Mouse (Mus musculus): ENCODE results near the gene Lnx2. TPM values are rescaled to one million over a fixed set of nuclear protein-coding genes. Genes with fewer than 3 reads are reported as not detected.

Lnx2 gene
- 1.7 and 1.8 TPM in 2 replicates for polyA plus RNA-seq (2021; fragmentation: Nextera tagmentation)
- long read RNA-seq, experiment 1, full-length matches to known transcripts = 2 of 10 reads
- long read RNA-seq, experiment 1, partial matches to known transcripts = 5 of 10 reads
- long read RNA-seq, experiment 1, other reads (novel, unspliced or antisense) = 3 of 10 reads
- long read RNA-seq, experiment 2, full-length matches to known transcripts = 5 of 12 reads
- long read RNA-seq, experiment 2, partial matches to known transcripts = 3 of 12 reads
- long read RNA-seq, experiment 2, other reads (novel, unspliced or antisense) = 4 of 12 reads

DNA sequence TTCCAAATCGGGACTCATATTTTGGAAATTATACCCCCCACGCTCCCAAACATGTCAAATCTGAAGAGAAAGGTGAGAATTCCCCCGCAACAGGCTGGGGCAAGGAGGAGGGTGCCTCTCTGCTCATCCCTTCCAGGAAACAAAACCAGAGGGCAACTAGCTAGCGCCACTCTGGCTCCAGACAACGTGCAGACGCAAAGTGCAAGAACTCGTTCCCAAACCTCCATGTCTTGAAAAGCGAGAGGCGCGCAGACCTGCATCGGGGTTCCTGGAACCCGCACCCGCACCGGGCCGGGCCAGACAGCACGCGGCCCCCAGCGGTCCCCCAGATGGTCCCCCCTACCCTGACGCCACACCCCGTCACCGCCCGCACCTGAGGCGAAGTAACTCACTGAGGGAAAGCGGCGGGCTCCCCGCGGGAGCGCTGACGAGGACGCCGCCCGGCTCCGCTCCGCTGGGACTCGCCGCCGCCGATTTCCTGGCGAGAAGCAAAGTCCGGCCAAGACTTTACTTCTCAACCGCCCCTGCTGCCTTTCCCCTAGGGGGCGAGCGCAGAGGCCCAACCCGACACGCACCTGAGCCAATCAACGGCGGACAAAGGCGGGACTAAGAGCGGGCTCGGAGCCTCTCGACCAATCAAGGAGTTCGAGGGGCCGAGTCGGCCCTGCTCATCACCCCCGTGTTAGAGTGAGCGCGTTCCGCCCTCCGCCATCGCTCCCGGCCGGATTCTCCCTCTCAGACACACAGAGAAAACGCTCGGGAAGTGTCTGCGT is at the start of gene Lnx2:
Gene Lnx2, minus strand, starts transcription at position 561 of the 773 bp plus-strand sequence.

DNA sequence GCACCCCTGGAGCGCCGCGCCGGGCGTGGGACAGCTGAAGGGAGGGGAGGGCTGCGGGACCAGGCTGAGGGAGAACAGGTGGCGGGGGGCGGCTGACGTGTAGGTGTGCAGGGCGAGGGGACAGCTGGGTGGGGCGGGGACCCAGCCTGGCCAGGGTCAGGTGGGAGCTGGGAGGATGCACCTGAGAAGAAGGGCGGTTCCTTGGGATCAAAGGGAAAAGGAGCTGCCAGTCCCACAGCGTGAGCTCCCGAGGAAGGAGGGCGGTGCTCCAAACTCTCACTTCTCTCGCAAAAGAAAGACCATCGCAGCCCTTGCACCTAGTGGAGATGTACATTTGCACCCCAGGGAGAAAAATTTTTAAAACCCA is 396 bp upstream of the Lnx2 start, which contains the start of gene Polr1d:
Gene Polr1d, plus strand, starts transcription at position 252 of the 367 bp plus-strand sequence.

Other genes with a start within 250 kb of the Lnx2 start
- gene Rpl21, start 243.7 kb downstream of the Lnx2 start, polyA plus RNA-seq (2021; fragmentation: Nextera tagmentation) = 1,230 and 1,322 TPM in 2 replicates
- 35.6 and 38.2 TPM in 2 replicates for gene Rasl11a, start 231.5 kb downstream of the Lnx2 start, polyA plus RNA-seq (2021; fragmentation: Nextera tagmentation)
- gene Gtf3a, start 127.9 kb downstream of the Lnx2 start, polyA plus RNA-seq (2021; fragmentation: Nextera tagmentation) = 56.7 and 59.4 TPM in 2 replicates
- 28.0 and 29.9 TPM in 2 replicates for gene Mtif3, start 112.8 kb downstream of the Lnx2 start, polyA plus RNA-seq (2021; fragmentation: Nextera tagmentation)
- 149 and 161 TPM in 2 replicates for gene Polr1d, start 464 bp upstream of the Lnx2 start, polyA plus RNA-seq (2021; fragmentation: Nextera tagmentation)
- gene Gsx1, start 112.1 kb upstream of the Lnx2 start, polyA plus RNA-seq (2021; fragmentation: Nextera tagmentation) = 0.23 and 0.25 TPM in 2 replicates
- not detected in 2 replicates for gene Pdx1, start 193.4 kb upstream of the Lnx2 start, polyA plus RNA-seq (2021; fragmentation: Nextera tagmentation)
- not detected in 2 replicates for gene Cdx2, start 230.7 kb upstream of the Lnx2 start, polyA plus RNA-seq (2021; fragmentation: Nextera tagmentation)
- gene Urad, start 245.9 kb upstream of the Lnx2 start, polyA plus RNA-seq (2021; fragmentation: Nextera tagmentation) = not detected in 2 replicates